Mouse (Mus musculus): ENCODE measurements around the gene Fbxo10.
"Not testable (repeated sequence)": the region's sequence is repeated elsewhere in the genome, so short reads cannot be mapped to it uniquely, and the experiment has no call there.

The Fbxo10 gene

DNA sequence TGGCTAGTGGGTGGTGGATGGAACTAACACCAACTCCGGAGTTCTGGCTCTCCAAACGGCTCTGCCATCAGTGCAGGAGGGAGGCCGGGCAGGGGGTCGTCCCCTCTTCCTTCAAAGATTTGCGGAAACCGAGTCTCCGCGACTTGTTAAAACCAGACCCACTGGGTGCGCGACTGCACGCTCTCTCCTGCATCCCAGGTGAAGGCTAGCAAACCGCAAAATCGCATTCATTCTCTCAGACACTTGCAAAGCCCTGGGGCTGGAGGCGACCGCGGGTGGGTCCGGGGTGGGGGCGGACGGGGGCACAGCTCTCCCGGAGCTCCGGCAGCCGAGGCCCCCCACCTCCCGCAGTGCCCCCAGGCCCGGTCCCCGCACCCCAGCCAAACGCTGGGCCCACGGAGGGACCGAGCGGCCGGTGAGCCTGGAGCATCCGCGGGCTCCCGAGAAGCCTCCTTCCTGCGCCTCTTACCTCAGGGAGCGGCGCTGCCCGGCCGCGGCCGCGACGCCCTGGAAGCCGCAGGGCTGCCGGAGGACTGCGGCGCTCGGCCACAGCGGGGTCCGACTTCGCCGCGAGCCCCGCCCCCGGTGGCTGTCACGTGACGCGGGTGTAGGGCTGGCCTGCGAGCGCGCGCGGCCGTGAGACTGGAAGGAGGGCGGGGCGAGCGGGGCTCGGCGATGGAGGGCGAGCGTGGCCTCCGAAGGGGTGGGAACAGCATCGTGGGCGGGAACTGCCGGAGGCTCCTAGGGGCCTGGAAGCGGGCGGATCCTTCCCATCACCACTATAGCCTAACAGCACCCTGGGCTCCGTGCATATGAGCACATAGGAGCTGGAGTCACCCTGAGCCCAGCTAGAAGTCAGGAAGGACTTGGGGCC lies at the start of gene Fbxo10:
Fbxo10 (minus strand) TSS at position 584 of the 874 bp plus-strand sequence.
- peak; percentile 83 to 92 for DNase-seq

GRCm38 (mm10) chr4:45131021-45131420 lies 46.6 kb upstream of the Fbxo10 start:
- DNase-seq: no peak

- DNase-seq: no peak
Measured at GRCm38 (mm10) chr4:45121311-45121710, 36.9 kb upstream of the Fbxo10 start.

GRCm38 (mm10) chr4:45108456-45109110 lies 24.2 kb upstream of the Fbxo10 start:
- peak in 1 of 2 experiments; percentile 11 for DNase-seq

DNA sequence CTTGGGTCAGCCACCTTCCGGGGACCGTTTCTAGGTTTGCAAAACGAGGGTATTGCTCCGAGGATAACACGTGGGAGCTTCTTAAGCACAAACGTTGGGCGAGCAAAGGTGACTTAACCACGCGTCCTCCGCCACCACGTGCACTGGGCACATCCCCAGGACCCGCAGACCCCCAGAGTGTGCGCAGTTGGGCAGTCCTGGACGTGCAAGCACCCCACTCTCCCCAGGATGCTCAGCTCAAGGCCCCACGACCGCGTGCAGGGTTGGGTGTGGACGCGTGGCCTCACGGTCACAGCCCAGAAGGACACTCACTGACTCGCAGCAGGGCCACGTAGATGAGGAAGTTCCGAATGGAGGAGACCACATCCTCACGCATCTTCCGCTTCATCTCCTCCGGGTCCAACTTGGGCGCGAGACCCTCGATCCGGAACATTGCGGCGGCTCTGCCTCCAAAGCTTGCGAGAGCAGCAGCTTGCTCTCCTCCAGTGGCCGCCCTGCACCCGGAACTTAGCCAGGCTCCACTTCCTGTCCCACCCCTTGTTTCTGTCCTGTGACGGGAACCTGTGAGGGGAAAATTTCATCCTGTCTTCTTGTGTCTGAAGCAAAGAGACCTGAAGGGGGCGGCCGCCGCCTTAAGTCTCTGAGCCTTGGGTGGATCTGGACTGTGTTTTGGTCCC lies 23.3 kb upstream of the Fbxo10 start, which contains the start of gene Tomm5:
Tomm5 (minus strand) TSS at position 514 of the 677 bp plus-strand sequence.
- DNase-seq: peak; percentile 76 to 78

DNA sequence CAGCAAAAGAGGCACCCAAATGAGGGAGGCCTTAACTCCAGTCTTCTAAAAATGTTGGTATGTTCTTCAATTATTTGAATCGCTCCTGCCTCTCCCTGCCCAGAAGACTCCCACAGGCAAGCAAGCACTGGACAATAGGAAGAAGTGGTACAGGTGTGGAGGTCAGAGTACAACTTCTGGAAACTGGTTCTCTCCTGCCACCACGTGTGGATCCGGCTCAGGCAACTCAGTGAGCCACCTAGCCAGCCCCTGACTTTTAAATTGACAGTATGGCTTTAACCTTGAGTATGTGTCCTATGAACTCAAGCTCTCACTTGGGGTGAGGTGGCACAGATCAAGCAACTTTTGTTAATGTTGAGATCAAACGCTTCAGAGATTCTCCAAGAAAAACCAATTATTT lies 22.7 kb upstream of the Fbxo10 start:
- no peak for DNase-seq

GRCm38 (mm10) chr4:45106409-45106808 lies 22.0 kb upstream of the Fbxo10 start:
- no peak for DNase-seq

DNA sequence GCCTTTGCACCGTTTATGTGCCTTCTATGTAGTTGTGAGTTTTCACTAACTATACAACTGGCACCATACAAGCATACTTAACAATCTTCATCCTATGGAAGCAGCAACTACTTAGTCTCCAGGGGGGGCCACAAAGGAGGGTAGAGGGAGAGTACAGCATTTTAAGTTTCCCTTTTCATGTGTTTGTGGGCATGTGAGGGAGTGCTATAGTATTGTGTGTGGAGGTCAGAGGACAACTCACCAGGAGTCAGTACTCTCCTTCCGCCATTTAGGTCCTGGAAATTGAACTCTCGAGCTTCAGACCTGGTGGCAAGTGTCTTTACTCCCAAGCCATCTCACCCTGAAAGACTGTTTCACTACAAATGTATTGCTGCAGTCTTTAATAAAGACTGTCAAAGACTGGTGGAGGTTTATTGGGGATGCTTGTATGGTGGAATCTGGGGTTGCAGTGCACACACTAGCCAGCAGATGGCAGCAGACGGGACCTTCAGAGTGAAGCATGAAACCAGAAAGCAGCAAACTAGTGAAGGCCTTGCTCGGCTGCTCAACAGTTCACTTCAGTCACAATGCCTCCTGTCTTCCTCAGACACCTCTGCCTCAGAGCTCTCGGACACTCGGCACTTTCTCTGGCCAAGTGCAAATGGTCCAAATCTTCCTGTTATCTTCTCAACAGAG lies 12.9 kb upstream of the Fbxo10 start:
- peak; percentile 17 to 70 for DNase-seq

DNA sequence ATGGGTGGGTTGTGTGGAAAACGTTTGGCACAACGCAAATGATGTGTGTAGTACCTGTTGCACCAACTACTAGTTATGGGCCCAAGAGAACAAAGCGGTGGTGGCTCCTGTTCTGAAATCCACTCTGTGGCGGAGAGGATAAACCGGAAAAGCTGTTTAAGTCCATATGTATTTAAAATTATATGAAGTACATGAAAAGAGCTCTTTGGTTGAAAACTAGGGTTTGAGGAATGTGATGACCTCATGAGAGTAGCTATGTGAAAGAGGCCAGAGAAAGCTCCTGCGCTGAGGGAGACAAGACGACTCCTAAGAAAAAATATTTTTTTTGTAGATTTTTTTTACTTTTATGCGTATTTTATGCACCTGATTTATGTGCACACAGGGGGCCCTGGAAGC lies 489 bp upstream of the Fbxo10 start:
- DNase-seq: no peak

DNA sequence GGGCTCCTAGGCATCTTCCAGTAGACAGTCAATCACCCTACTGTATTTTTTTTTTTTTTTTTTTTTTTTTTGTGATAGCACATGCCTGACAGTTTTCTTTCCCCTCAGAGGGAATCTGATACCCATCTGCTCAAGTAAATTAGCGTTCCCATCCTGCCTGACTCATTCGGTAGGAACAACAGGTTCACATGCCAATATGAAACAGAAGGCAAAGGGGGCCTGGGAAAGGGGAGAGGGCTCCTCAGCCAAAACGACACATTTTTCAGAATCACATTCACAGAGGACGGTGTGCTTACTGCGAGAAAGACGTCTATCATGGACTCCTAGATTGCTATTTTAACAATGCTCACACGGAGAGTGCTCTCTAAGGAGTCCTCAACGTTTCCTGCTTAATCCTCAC lies 917 bp downstream of the Fbxo10 start:
- DNase-seq: no peak

DNA sequence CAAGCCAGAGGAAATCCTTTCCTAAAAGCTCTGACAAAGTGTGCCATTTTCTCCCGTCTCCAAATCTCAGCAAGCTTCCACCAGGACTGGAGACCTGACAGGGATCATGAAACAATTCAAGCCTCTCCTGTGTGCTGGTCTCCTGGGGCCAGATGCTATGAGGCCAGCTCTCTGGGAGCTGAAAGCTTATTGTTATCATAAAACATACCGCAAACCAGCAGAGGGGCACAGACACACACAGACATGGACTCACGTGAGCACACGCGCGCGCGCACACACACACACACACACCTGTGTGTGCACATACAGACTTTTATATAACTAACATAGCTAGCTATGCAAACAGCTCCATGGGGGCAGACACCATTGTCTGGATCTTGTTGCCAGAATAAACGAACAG lies 1.5 kb downstream of the Fbxo10 start:
- no peak for DNase-seq

DNA sequence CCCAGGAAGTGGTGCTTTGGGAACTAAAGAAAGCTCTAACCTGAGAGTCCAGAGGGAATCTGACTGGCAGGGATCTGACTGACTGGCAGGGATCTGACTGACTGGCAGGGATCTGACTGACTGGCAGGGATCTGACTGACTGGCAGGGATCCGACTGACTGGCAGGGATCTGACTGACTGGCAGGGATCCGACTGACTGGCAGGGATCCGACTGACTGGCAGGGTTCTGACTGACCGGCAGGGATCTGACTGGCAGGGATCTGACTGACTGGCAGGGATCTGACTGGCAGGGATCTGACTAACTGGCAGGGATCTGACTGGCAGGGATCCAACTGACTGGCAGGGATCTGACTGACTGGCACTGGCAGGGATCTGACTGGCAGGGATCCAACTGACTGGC lies 3.4 kb downstream of the Fbxo10 start:
- DNase-seq: not testable (repeated sequence)

DNA sequence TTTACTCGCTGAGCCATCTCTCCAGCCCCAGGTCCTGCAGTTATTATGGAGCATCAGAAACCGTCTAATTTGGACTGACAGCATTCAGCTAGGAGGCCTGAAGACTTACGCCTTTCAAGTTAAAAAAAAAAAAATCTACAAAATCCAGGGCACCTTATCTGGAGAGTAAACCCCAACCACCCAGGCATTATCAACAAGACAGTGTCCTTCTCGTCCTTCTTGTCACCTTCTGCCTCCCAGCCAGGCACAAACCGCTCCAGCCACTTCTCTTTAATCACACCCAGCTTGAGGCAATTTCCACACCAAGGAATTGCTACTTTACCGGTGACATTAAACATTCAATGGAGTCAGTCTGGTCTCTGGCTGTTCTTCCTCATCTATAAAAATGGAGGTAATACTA lies 10.9 kb downstream of the Fbxo10 start:
- no peak for DNase-seq

DNA sequence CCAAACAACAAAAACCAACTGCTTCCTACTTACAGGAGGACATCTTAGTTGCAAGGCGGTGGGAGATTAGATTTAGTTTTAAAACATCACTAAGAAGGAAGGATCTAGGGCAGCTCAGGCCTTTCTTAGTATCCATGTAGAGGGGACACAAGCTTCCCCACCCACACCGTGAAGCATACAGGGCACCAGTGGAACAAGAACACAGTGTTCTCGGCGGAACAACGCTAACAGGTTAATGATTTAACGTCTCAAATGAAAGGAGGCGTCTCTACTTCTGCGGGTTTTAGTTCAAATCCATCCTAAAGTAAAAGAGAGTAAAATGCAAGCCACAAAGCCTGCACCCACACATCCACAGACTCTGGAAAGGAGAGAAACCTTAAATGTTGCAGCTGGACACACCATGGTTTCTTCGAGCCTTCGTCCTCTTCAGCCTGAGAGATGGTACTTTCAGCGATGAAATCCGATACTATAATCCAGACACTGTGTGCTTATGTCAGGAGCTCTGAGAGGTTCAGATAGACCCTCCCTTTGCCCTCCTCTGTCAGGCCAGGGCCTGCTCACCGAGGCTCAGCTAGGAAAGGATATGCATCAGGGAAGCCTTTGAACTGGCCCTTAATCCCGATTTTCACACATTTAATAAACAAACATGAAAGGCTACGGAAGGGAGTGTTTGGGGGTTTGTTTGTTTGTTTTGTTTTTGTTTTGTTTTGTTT lies 12.0 kb downstream of the Fbxo10 start:
- no peak for DNase-seq

GRCm38 (mm10) chr4:45067742-45068141 lies 16.7 kb downstream of the Fbxo10 start:
- peak in 1 of 2 experiments; percentile 18 for DNase-seq

- no peak for DNase-seq
Measured at GRCm38 (mm10) chr4:45066036-45066730, 18.2 kb downstream of the Fbxo10 start.

GRCm38 (mm10) chr4:45064577-45064976 lies 19.8 kb downstream of the Fbxo10 start:
- no peak for DNase-seq

DNA sequence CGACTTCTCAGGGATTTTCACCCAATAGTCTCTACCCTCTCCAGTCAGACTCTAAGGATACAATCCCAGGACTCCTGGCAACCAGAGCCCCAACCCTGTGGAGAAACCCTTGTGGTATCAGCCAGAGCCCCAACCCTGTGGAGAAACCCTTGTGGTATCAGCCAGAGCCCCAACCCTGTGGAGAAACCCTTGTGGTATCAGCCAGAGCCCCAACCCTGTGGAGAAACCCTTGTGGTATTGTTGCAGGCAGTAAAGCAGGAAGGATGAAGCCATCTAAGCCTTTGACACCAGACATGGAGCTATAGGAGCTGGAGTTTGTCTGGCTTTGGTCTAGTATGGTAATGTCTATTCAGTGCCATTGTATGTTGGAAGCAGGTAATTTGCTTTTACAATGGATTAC lies 20.6 kb downstream of the Fbxo10 start:
- DNase-seq: not testable (repeated sequence)

DNA sequence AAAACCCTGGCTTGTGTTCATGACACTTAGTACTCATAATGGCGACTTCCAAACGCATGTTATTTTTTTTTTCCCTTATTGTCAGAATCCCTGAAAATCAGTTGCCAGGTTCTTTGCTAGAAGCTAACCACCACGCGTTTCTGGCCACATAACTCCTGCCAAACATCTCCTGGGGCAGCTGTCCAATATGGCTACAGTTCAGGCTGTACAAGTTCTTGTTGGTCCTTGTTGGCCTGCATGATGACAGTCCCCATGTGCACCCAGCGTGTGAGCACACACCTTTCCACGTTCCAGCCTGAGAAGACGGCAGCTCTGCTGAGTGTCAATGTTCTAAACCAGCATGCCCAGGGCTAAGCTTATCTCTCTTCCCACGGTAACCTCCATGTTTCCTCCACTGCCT lies 29.0 kb downstream of the Fbxo10 start:
- no peak for DNase-seq

GRCm38 (mm10) chr4:45054862-45055261 lies 29.5 kb downstream of the Fbxo10 start:
- DNase-seq: no peak

DNA sequence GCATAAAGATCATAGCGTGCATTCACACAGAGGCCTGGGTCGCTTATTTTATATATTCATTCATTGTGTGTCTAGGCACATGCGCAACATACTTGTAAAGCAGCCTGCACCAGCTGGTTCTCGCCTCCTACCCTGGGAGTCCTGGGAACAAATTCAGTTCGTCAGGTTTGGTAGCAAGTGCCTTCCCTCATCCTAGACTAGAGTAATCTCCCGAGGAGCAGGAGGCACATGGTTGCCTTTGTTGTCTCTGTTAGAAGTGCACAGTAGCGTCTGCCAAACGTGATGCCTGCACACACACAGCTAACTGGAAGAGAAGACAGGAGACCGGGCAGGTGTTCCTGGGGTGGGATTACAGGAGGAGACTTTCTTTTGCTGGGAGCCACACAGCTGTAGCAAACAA lies 36.4 kb downstream of the Fbxo10 start:
- no peak for DNase-seq
